Mouse (Mus musculus): ENCODE data around the gene Tubb5.

GRCm38 (mm10) chr17:35866281-35866831 lies 28.2 kb upstream of the Tubb5 start:
- no peak for TF ChIP-seq CTCF (IDR thresholded peaks at IDR 0.05; ENCODE audit: borderline replicate concordance, extremely low read depth, insufficient read depth, insufficient read length)
- TF ChIP-seq POLR2A (IDR thresholded peaks at IDR 0.05; ENCODE audit: borderline replicate concordance, extremely low read depth, insufficient read depth, insufficient read length, poor library complexity, severe bottlenecking) = 0 out of 2 replicates have a peak, but pooled peaks have one; percentile 36

All from brain, embryonic 14.5 days (tissue).